Mouse (Mus musculus): ENCODE data around the gene Cabp2. TPM values are rescaled to one million over a fixed set of nuclear protein-coding genes. Genes with fewer than 3 reads are reported as not detected.

Cabp2 gene
- polyA plus RNA-seq, 1 experiment from 2014 or later = 3.6 TPM

- H3K27me3 ChIP-seq (replicated peaks) = no peaks in the 10 kb centered on the region
- no peaks in the 10 kb centered on the region for H3K9me3 ChIP-seq
- 54% methylated on average over 15 of the region's 15 CpGs for WGBS
- no peak overlapping the region for H3K9ac ChIP-seq
- no peak overlapping the region for H3K4me2 ChIP-seq
- no peak overlapping the region for H3K4me3 ChIP-seq (replicated peaks)
- H3K36me3 ChIP-seq = no peaks in the 10 kb centered on the region
- ATAC-seq (ENCODE audit: insufficient read depth, low FRiP score, low read depth) = no peak
- no peak overlapping the region for H3K27ac ChIP-seq
- H3K4me1 ChIP-seq = 0 out of 2 replicates have a peak, but pooled peaks cover 2% of the 10 kb centered on the region
Measured at GRCm38 (mm10) chr19:4068717-4069410, 12.5 kb upstream of the Cabp2 start.

- no peak overlapping the region for H3K9ac ChIP-seq
- ATAC-seq (ENCODE audit: insufficient read depth, low FRiP score, low read depth) = no peak
Measured at GRCm38 (mm10) chr19:4070311-4070710, 11.1 kb upstream of the Cabp2 start.

DNA sequence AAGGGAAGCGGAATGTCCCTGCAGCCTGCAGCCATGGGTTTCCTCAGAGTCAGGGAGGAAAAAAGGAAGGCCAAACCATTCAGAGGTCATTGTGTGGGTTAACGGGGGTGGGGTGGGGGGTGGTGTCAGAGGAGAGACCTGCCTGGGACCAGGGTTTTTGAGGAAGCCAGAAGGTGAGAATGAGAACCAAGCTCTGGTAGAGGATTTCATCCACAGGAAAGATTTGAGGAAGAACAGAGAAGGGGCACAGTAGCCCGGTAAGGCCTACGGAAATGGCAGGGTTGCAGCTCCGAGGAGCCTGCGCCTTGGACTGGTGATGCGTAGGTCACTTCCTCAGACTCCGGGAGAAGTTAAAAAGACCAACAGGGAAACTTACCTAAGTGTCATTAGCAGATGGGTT lies 10.6 kb upstream of the Cabp2 start:
- Histone ChIP-seq H3K27me3 (replicated peaks) (no peaks in the 10 kb centered on the region), H3K4me1 (0 out of 2 replicates have a peak, but pooled peaks cover 2% of the 10 kb centered on the region), H3K36me3 (no peaks in the 10 kb centered on the region), H3K27ac (no peak overlapping the region), H3K9ac (no peak overlapping the region), H3K4me2 (no peak overlapping the region), H3K4me3 (replicated peaks) (no peak overlapping the region), H3K9me3 (no peaks in the 10 kb centered on the region)
- no peak for ATAC-seq (ENCODE audit: insufficient read depth, low FRiP score, low read depth)
- 77% methylated on average over 8 of the region's 8 CpGs for WGBS

More at GRCm38 (mm10) chr19:4070311-4070710, 11.1 kb upstream of the Cabp2 start:
- H3K27ac ChIP-seq = no peak overlapping the region
- 62% methylated on average over 15 of the region's 15 CpGs for WGBS
- no peaks in the 10 kb centered on the region for H3K36me3 ChIP-seq
- no peaks in the 10 kb centered on the region for H3K27me3 ChIP-seq (replicated peaks)
- H3K9me3 ChIP-seq = no peaks in the 10 kb centered on the region
- no peak overlapping the region for H3K4me2 ChIP-seq
- H3K4me1 ChIP-seq = 0 out of 2 replicates have a peak, but pooled peaks cover 2% of the 10 kb centered on the region
- H3K4me3 ChIP-seq (replicated peaks) = no peak overlapping the region

DNA sequence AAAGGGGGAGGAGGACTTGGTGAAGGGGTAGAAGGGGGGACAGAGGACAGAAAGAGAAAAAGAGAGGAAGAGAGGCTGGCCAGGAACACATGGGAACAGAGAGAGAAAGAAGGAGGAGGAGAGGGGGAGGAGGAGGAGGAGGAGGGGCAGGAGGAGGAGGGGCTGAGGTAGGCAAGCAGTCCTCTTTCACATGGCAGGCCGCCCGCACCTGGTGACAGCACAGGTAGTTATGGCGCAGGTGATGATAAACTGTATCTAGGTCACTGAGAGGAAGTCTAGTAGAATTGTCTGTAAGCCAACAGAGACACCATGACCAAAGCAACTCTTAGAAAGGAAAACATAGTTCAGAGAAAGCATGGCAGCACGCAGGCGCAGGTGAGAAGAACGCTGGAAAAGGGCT lies 10.0 kb upstream of the Cabp2 start:
- Histone ChIP-seq H3K9ac (no peak overlapping the region), H3K4me1 (0 out of 2 replicates have a peak, but pooled peaks cover 2% of the 10 kb centered on the region), H3K4me2 (no peak overlapping the region), H3K27me3 (replicated peaks) (no peaks in the 10 kb centered on the region), H3K9me3 (no peaks in the 10 kb centered on the region), H3K27ac (no peak overlapping the region), H3K4me3 (replicated peaks) (no peak overlapping the region), H3K36me3 (no peaks in the 10 kb centered on the region)
- WGBS = 88% methylated on average over 6 of the region's 6 CpGs
- ATAC-seq (ENCODE audit: insufficient read depth, low FRiP score, low read depth) = no peak

DNA sequence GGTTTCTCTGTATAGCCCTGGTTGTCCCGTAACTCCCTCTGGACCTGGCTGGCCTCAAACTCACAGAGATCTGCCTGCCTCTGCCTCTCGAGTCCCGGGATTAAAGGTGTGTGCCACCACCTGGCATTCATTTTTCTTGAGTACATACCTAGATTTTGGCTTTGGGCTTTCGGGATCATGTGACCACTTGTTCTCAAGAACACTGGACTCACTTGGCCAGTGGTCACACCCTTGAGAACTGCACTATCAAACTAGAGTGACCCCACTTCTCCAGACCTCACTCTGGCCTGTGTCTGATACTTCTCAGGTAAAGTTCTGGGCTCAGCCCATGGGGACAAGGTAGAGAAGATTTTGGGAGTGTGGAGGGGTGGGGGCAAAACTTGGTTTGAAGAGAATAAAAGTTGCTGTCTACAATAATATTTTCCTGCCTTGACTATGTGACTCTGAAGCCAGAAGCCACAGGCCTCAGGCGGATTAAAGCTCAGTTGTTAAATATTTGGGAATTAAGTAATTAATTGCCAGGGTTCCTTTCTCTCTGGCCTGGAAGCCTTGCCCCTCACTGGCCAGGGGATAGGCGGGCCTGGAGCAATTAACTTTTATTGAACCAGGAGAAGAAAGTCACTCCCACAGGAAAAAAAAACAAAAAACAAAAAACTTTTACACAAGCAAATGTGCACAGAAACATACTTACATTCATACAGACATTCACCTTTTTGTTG lies 8.5 kb upstream of the Cabp2 start:
- Histone ChIP-seq H3K9ac (no peak overlapping the region), H3K4me3 (replicated peaks) (no peak overlapping the region), H3K27ac (no peak overlapping the region), H3K9me3 (no peaks in the 10 kb centered on the region), H3K4me1 (0 out of 2 replicates have a peak, but pooled peaks cover 2% of the 10 kb centered on the region), H3K4me2 (no peak overlapping the region), H3K27me3 (replicated peaks) (no peaks in the 10 kb centered on the region), H3K36me3 (no peaks in the 10 kb centered on the region)
- ATAC-seq (ENCODE audit: insufficient read depth, low FRiP score, low read depth) = no peak
- WGBS = 75% methylated on average over 6 of the region's 6 CpGs

DNA sequence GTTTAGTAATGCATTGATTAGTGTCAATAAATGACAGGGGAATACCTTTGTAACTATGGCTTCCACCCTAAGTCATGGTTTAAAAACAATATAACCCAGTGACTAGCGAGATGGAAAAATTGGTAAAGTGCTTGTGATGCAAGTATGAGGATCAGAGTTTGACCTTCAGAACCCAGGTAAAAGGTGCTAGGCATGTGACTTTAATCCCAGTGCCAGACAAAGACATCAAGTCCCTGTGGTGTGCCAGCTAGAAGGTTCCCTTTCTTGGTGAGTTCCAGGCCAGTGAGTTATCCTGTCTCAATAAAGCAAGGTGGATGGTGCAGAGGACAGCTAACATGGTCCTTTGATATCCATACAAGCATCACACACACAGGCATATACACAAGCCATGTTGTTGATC lies 5.8 kb upstream of the Cabp2 start:
- H3K36me3 ChIP-seq = no peaks in the 10 kb centered on the region
- H3K27me3 ChIP-seq (replicated peaks) = no peaks in the 10 kb centered on the region
- no peaks in the 10 kb centered on the region for H3K4me1 ChIP-seq
- WGBS = 96% methylated on average over 1 of the region's 1 CpGs
- no peak overlapping the region for H3K4me2 ChIP-seq
- H3K4me3 ChIP-seq (replicated peaks) = no peak overlapping the region
- H3K9ac ChIP-seq = no peak overlapping the region
- H3K9me3 ChIP-seq = no peaks in the 10 kb centered on the region
- no peak for ATAC-seq (ENCODE audit: insufficient read depth, low FRiP score, low read depth)
- no peak overlapping the region for H3K27ac ChIP-seq

DNA sequence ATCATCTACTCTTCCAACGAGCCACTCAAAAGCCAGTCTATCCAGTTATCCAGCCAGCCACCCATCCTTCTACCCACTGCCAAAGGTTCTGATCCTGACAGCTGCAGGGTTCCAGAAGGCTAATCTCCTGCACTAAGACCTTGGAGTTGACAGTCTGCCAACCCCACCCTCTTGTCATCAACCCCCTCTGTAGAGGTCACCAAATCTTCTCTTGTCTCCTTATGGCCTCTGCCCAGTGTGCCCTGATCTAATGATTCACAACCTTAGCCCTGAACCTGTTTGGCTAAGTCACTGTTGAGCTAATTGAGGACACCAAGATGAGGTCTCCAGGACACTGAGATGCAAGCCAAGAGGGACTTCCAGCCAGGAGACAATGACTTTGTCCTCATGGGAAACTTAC lies 1.8 kb upstream of the Cabp2 start:
- ATAC-seq (ENCODE audit: insufficient read depth, low FRiP score, low read depth) = no peak
- Histone ChIP-seq H3K36me3 (no peaks in the 10 kb centered on the region), H3K9ac (no peak overlapping the region), H3K27ac (no peak overlapping the region), H3K4me1 (no peaks in the 10 kb centered on the region), H3K4me2 (no peak overlapping the region), H3K27me3 (replicated peaks) (no peaks in the 10 kb centered on the region), H3K4me3 (replicated peaks) (no peak overlapping the region), H3K9me3 (no peaks in the 10 kb centered on the region)
- 73% methylated on average over 1 of the region's 1 CpGs for WGBS

GRCm38 (mm10) chr19:4080511-4081009 lies 818 bp upstream of the Cabp2 start:
- Histone ChIP-seq H3K36me3 (no peaks in the 10 kb centered on the region), H3K4me2 (no peak overlapping the region), H3K27me3 (replicated peaks) (no peaks in the 10 kb centered on the region), H3K4me3 (replicated peaks) (no peak overlapping the region), H3K27ac (no peak overlapping the region), H3K4me1 (no peaks in the 10 kb centered on the region), H3K9ac (no peak overlapping the region), H3K9me3 (no peaks in the 10 kb centered on the region)
- 60% methylated on average over 8 of the region's 8 CpGs for WGBS
- ATAC-seq (ENCODE audit: insufficient read depth, low FRiP score, low read depth) = peak; percentile 73; the same call in 1 of the 2 replicates

DNA sequence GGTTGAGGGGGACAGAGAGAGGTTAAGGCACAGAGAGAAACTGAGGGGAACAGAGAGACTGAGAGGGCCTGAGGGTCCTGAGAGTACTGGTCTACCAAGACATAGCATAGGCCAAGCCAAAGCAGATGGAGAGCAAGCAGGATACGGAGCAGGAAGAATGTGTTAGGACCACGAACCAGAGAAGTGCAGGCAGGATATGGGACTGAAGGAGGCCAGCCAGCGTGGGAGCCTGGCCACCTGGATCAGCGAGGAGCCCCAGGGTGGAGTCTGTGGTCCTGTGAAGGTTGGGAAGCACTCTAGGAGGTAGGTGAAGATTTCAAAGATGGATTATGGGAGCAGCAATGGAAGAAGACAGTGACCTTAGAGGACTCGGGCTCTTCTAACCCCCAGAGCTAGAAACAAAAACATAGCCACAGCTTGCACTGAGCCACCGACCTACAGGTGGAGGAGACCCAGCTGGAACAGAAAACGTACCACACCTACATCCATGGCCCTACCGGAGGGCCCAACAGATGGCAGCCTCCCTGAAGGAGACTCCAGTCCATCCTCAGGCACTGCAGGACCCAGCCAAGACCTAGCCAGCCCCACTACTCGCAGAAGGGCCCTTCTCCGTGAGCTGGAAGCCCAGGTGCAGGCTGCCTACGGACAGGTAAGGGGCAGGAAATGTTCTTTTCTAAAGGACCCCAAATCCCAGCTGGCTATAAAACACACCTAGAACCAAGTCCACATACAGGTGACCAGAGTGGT lies 1.0 kb downstream of the Cabp2 start:
- no peak overlapping the region for H3K4me3 ChIP-seq (replicated peaks)
- no peaks in the 10 kb centered on the region for H3K4me1 ChIP-seq
- no peaks in the 10 kb centered on the region for H3K27me3 ChIP-seq (replicated peaks)
- H3K4me2 ChIP-seq = no peak overlapping the region
- no peaks in the 10 kb centered on the region for H3K9me3 ChIP-seq
- H3K27ac ChIP-seq = no peak overlapping the region
- no peaks in the 10 kb centered on the region for H3K36me3 ChIP-seq
- H3K9ac ChIP-seq = no peak overlapping the region
- WGBS = 83% methylated on average over 11 of the region's 11 CpGs
- 0 out of 2 replicates have a peak, but pooled peaks have one; percentile 19 for ATAC-seq (ENCODE audit: insufficient read depth, low FRiP score, low read depth)

- no peak overlapping the region for H3K27ac ChIP-seq
- no peaks in the 10 kb centered on the region for H3K36me3 ChIP-seq
- H3K9me3 ChIP-seq = no peaks in the 10 kb centered on the region
- H3K4me1 ChIP-seq = no peaks in the 10 kb centered on the region
- no peaks in the 10 kb centered on the region for H3K27me3 ChIP-seq (replicated peaks)
- H3K4me3 ChIP-seq (replicated peaks) = no peak overlapping the region
- WGBS = 87% methylated on average over 7 of the region's 7 CpGs
- ATAC-seq (ENCODE audit: insufficient read depth, low FRiP score, low read depth) = no peak
- no peak overlapping the region for H3K4me2 ChIP-seq
- no peak overlapping the region for H3K9ac ChIP-seq
Measured at GRCm38 (mm10) chr19:4083316-4083715, 1.9 kb downstream of the Cabp2 start.

GRCm38 (mm10) chr19:4083826-4084225 lies 2.4 kb downstream of the Cabp2 start:
- Histone ChIP-seq H3K4me3 (replicated peaks) (no peak overlapping the region), H3K9me3 (no peaks in the 10 kb centered on the region), H3K36me3 (no peaks in the 10 kb centered on the region), H3K27me3 (replicated peaks) (no peaks in the 10 kb centered on the region), H3K4me2 (no peak overlapping the region), H3K27ac (no peak overlapping the region), H3K9ac (no peak overlapping the region), H3K4me1 (no peaks in the 10 kb centered on the region)
- 29% methylated on average over 8 of the region's 8 CpGs for WGBS
- ATAC-seq (ENCODE audit: insufficient read depth, low FRiP score, low read depth) = 0 out of 2 replicates have a peak, but pooled peaks have one; percentile 6

DNA sequence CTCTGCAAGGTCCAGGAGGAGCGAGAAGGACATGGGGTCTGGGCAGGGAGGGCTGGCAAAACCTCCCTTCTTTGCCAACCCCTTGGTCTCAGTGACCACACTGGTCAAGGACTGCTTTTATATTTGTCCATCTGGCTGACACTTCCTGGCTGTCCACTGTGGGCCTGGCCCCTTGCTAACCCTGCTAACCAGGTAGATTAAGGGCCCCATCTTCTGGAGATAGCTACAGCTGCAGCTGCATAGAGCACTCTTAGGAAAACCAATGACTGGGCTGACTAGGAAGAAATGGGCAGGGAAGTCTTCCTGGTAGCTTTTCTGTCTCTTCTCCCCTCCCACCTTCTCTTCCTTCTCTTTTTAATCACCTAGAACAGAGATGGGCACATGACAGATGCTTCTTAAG lies 3.6 kb downstream of the Cabp2 start:
- Histone ChIP-seq H3K27me3 (replicated peaks) (no peaks in the 10 kb centered on the region), H3K36me3 (no peaks in the 10 kb centered on the region), H3K27ac (no peak overlapping the region), H3K4me2 (no peak overlapping the region), H3K9me3 (no peaks in the 10 kb centered on the region), H3K4me3 (replicated peaks) (no peak overlapping the region), H3K4me1 (no peaks in the 10 kb centered on the region), H3K9ac (no peak overlapping the region)
- ATAC-seq (ENCODE audit: insufficient read depth, low FRiP score, low read depth) = no peak
- WGBS = 92% methylated on average over 1 of the region's 1 CpGs
